8 mouse cellular contexts compared by ENCODE assay signal in the genomic region with DNA sequence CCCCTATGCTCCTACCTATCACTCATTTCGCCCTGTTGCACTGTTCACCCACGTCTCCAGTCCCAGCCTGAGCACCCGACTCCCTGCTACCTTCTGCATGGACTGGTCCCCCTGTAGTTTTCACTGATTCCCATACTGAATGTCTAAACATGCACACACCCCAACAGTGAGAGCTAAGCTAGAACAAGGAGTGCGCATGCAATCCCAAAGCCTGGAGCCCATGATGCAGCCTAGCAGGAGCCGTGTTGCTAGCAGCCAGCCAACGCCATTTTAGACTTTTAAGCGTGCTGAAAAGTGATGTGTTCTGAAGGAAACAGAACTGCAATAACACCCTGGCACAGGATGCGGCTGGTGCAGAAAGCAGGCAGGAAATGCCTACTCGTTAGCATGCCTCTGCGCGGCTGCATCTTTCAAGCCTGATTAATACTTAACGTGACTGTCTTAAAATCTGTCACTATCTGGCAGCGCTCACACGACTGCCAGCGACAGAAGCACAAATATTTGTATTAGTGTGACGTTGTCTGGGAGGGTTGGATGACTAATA.
DNase-seq lines count a peak whose midpoint lies in the region; ATAC-seq and TF ChIP-seq lines count a peak whose summit lies in the region.

No protein-coding gene starts in this region.

- H3K4me1 ChIP-seq in hindbrain, embryonic 11.5 days (replicated peaks; ENCODE audit: control insufficient read depth, insufficient read depth, low read length) = no peaks in the 10 kb centered on the region
- peaks cover 0 to 7% of the 10 kb centered on the region in 2 experiments; a peak in 1 of 4 replicates for H3K4me1 ChIP-seq in liver, embryonic 14.5 days (replicated peaks; ENCODE audit: control insufficient read depth in 2 of 2, insufficient read depth in 2 of 2, low read length in 1 of 2)
- peaks cover 9% of the 10 kb centered on the region for H3K4me1 ChIP-seq in neural tube, embryonic 13.5 days (replicated peaks)

- TF ChIP-seq EP300 in liver, embryonic 14.5 days (IDR thresholded peaks at IDR 0.05; ENCODE audit: low read depth) = no peak

- no peak for TF ChIP-seq CTCF in liver, embryonic 14.5 days (IDR thresholded peaks at IDR 0.05; ENCODE audit: low read depth)

- H3K27me3 ChIP-seq in hindbrain, embryonic 11.5 days (ENCODE audit: control insufficient read depth, insufficient read depth, low read length) = no peaks in the 10 kb centered on the region
- no peaks in the 10 kb centered on the region for H3K27me3 ChIP-seq in liver, embryonic 14.5 days (ENCODE audit: control insufficient read depth, insufficient read depth, low read length)
- H3K27me3 ChIP-seq in neural tube, embryonic 13.5 days = no peaks in the 10 kb centered on the region

- no peak overlapping the region for H3K27ac ChIP-seq in hindbrain, embryonic 11.5 days (ENCODE audit: low read depth, low read length)
- H3K27ac ChIP-seq in liver, embryonic 14.5 days = no peak overlapping the region
- no peak overlapping the region; the same call in 1 of the 2 replicates for H3K27ac ChIP-seq in neural tube, embryonic 13.5 days (replicated peaks)

- no peak overlapping the region for H3K4me2 ChIP-seq in hindbrain, embryonic 11.5 days (replicated peaks; ENCODE audit: low read depth, low read length)
- peak overlapping the region; percentile 30 for H3K4me2 ChIP-seq in liver, embryonic 14.5 days (ENCODE audit: low read depth)
- peak overlapping the region; percentile 46 for H3K4me2 ChIP-seq in neural tube, embryonic 13.5 days

- no peak overlapping the region for H3K4me3 ChIP-seq in hindbrain, embryonic 11.5 days (ENCODE audit: low read depth, low read length)
- no peak overlapping the region; a peak in 1 of 4 replicates for H3K4me3 ChIP-seq in liver, embryonic 14.5 days (ENCODE audit: insufficient read depth in 1 of 2, low read depth in 2 of 2, low read length in 2 of 2)
- H3K4me3 ChIP-seq in neural tube, embryonic 13.5 days = 0 out of 2 replicates have a peak overlapping the region, but pooled peaks have one; percentile 4

- peak; percentile 58 for ATAC-seq in common myeloid progenitor, adult 5-6 weeks (replicated peaks; ENCODE audit: low read depth, poor library complexity, severe bottlenecking)
- no peak for ATAC-seq in hindbrain, embryonic 11.5 days (ENCODE audit: low FRiP score)
- ATAC-seq in liver, embryonic 14.5 days (ENCODE audit: insufficient read depth) = no peak
- no peak for ATAC-seq in neural tube, embryonic 13.5 days (ENCODE audit: low read depth)

- WGBS in hindbrain, embryonic 11.5 days = 47% methylated on average over 16 of the region's 16 CpGs
- 18% methylated on average over 16 of the region's 16 CpGs for WGBS in liver, embryonic 14.5 days (ENCODE audit: insufficient replicate concordance)
- WGBS in neural tube, embryonic 13.5 days = 41% methylated on average over 16 of the region's 16 CpGs

- H3K9me3 ChIP-seq in hindbrain, embryonic 11.5 days (ENCODE audit: control insufficient read depth, low read length) = no peaks in the 10 kb centered on the region
- H3K9me3 ChIP-seq in liver, embryonic 14.5 days (ENCODE audit: control insufficient read depth, low read length) = no peaks in the 10 kb centered on the region
- H3K9me3 ChIP-seq in neural tube, embryonic 13.5 days = no peaks in the 10 kb centered on the region

- no peaks in the 10 kb centered on the region for H3K36me3 ChIP-seq in hindbrain, embryonic 11.5 days (ENCODE audit: control insufficient read depth, insufficient read depth, low read length)
- H3K36me3 ChIP-seq in liver, embryonic 14.5 days (replicated peaks; ENCODE audit: control insufficient read depth, insufficient read depth, low read depth) = no peaks in the 10 kb centered on the region
- no peaks in the 10 kb centered on the region for H3K36me3 ChIP-seq in neural tube, embryonic 13.5 days

- H3K9ac ChIP-seq in hindbrain, embryonic 11.5 days (ENCODE audit: low read depth, low read length) = no peak overlapping the region
- no peak overlapping the region for H3K9ac ChIP-seq in liver, embryonic 14.5 days (replicated peaks)
- no peak overlapping the region for H3K9ac ChIP-seq in neural tube, embryonic 13.5 days

- DNase-seq in cerebellum, postnatal 14 days = peak; percentile 23 to 35
- no peak for DNase-seq in cerebellum, adult 9-10 months
- peak; percentile 25 for DNase-seq in hindbrain, embryonic 11.5 days (ENCODE audit: low spot score)
- DNase-seq in layer of hippocampus, adult 18-20 months (ENCODE audit: low spot score in 2 of 2) = peak; percentile 55 to 82
- no peak for DNase-seq in liver, embryonic 14.5 days (ENCODE audit: low read depth in 3 of 3, low spot score in 3 of 3)
- DNase-seq in urinary bladder, postnatal 36 days (ENCODE audit: low spot score in 2 of 2) = peak; percentile 15 to 16

Comparison
In these comparisons a context has a peak if more than half of its experiments do, and no peak if none do; other contexts are left out.
1. DNase-seq: peak in cerebellum, postnatal 14 days (2 of 2), hindbrain, embryonic 11.5 days (single experiment), layer of hippocampus, adult 18-20 months (2 of 2) and urinary bladder, postnatal 36 days (2 of 2); none in cerebellum, adult 9-10 months (single experiment) and liver, embryonic 14.5 days (0 of 3).